Mouse (Mus musculus): ENCODE data around the gene Psg19. TPM values are rescaled to one million over a fixed set of nuclear protein-coding genes. Genes with fewer than 3 reads are reported as not detected.

Psg19 gene
- total RNA-seq (2014; rRNA removed) (not detected in 2 replicates), polyA plus RNA-seq (2015; fragmentation: Nextera tagmentation; extraction: Ambion mirVana) (not detected in 2 replicates)

DNA sequence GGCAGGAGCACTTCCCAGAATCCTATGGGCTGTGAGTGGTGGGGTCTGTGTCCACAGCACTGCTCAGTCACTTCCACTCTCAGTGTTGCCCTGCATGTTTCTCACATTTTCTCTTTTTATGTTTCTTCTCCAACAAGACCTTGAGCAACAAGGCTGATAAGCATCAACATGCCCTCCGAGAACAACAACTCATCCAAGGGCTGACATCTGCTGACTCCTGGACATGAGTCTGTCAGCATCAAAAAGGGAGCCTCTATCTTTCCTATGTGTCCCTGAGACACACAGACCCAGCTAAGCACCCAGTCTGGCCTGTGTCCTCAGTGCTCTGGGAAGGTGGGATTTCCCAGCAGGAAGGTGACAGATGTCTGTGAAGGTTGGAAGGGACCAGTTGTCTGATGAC, at the start of gene Psg19:
Psg19 (minus strand) TSS at position 101 of the 400 bp plus-strand sequence.
- 96% methylated on average over 1 of the region's 1 CpGs for WGBS
- H3K36me3 ChIP-seq (ENCODE audit: insufficient read depth): no peaks in the 10 kb centered on the region
- no peak within 1 kb of the TSS for H3K4me3 ChIP-seq (ENCODE audit: low read depth, low read length)
- TF ChIP-seq CTCF (IDR thresholded peaks at IDR 0.05; ENCODE audit: low read depth): no peak
- DNase-seq (no peak), ATAC-seq (no peak)
- H3K9me3 ChIP-seq (ENCODE audit: low read length): no peaks in the 10 kb centered on the region
- no peak within 1 kb of the TSS for H3K9ac ChIP-seq
- no peaks in the 10 kb centered on the region for H3K4me1 ChIP-seq (ENCODE audit: insufficient read depth)
- H3K4me2 ChIP-seq (ENCODE audit: low read depth): no peak within 1 kb of the TSS
- no peaks in the 10 kb centered on the region for H3K27me3 ChIP-seq (ENCODE audit: insufficient read depth, low read length)
- no peak within 1 kb of the TSS for H3K27ac ChIP-seq (ENCODE audit: low read depth, low read length)

DNA sequence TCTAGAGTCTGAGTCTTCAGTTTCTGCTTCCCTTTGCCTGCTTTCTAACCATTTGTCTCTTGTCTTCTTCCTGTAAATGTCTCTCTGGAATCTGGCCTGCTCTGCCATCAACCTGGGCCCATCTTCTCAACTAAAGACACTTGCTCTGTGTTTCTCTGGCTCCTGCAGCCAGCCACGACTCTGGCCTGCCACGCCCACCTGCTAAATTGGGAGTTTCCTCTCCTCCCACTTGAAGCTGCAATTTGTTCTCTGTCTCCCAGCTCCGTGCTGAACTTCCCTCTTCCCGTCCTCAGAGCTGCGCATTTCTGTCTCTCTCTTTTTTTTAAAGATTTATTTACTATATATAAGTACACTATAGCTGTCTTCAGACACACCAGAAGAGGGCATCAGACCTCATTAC, 46.5 kb upstream of the Psg19 start:
- ATAC-seq: no peak
- no peak for DNase-seq
- no peak overlapping the region for H3K4me3 ChIP-seq (ENCODE audit: low read depth, low read length)
- no peaks in the 10 kb centered on the region for H3K36me3 ChIP-seq (ENCODE audit: insufficient read depth)
- H3K27me3 ChIP-seq (ENCODE audit: insufficient read depth, low read length): no peaks in the 10 kb centered on the region
- TF ChIP-seq CTCF (IDR thresholded peaks at IDR 0.05; ENCODE audit: low read depth): no peak
- H3K27ac ChIP-seq (ENCODE audit: low read depth, low read length): no peak overlapping the region
- H3K4me1 ChIP-seq (ENCODE audit: insufficient read depth): no peaks in the 10 kb centered on the region
- H3K9ac ChIP-seq: no peak overlapping the region
- no peaks in the 10 kb centered on the region for H3K9me3 ChIP-seq (ENCODE audit: low read length)
- no peak overlapping the region for H3K4me2 ChIP-seq (ENCODE audit: low read depth)
- 54% methylated on average over 5 of the region's 5 CpGs for WGBS

DNA sequence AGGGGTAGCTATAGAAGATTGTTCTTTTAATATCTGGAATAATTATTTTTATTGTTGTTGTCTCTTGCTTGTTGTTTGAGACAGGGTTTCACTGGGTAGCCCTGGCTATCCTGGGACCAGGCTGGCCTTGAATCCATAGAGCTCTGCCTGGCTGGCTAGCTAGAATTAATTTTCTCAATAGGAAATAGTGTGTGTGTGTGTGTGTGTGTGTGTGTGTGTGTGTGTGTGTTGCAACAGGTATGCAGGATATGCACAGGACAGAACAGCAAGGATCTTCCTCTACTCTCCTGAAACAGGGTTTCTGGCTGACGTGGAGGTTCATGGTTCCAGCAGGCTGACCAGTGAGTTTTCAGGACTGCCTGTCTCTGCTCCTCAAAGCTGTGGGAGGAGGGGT, 42.9 kb upstream of the Psg19 start:
- H3K27me3 ChIP-seq (ENCODE audit: insufficient read depth, low read length): no peaks in the 10 kb centered on the region
- H3K9me3 ChIP-seq (ENCODE audit: low read length): no peaks in the 10 kb centered on the region
- DNase-seq (no peak), ATAC-seq (no peak)
- no peaks in the 10 kb centered on the region for H3K4me1 ChIP-seq (ENCODE audit: insufficient read depth)
- peak overlapping the region; percentile 55 for H3K4me2 ChIP-seq (ENCODE audit: low read depth)
- 0 out of 2 replicates have a peak overlapping the region, but pooled peaks have one; percentile 22 for H3K9ac ChIP-seq
- TF ChIP-seq CTCF (IDR thresholded peaks at IDR 0.05; ENCODE audit: low read depth): no peak
- H3K27ac ChIP-seq (ENCODE audit: low read depth, low read length): no peak overlapping the region
- H3K4me3 ChIP-seq (ENCODE audit: low read depth, low read length): 0 out of 2 replicates have a peak overlapping the region, but pooled peaks have one; percentile 10
- WGBS: 79% methylated on average over 1 of the region's 1 CpGs
- no peaks in the 10 kb centered on the region for H3K36me3 ChIP-seq (ENCODE audit: insufficient read depth)

DNA sequence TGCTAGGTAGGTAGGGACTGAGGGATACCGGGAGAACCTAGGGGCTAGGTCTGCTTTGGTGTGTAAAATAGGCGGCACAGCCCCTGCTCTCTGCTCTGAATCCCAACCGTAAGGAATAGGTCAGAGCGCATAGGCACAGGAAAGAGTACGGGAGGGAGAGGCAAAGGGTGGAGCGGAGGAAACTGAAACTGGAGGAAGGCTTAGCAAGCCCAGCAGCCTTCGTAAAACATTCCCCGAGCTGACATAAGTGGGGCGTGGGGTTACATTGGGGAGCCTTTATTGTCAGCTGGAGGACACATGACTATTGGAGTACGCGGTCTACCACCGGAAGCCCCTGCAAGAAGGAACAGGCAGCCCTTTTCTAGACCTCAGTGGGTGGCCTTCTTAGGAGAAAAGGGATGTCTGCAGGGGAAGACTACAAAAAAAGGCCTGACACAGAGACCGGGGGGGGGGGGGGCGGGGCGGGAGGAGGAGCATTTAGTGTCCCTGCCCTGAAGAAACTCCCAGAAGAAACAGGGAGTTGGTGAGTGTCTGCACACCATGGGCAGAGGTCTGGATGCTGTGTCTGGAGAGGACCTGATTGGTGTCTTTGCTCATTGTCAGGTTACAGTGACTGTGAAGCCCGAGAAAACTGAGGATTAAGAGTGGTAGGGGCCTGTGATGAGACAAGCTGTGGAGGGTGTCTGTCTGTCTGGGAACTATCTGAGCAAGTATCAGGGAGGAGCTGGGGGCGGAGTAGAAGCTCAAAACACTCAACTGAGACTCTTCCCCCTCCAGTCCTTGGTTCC, 42.3 kb upstream of the Psg19 start:
- Histone ChIP-seq H3K4me1 (ENCODE audit: insufficient read depth) (no peaks in the 10 kb centered on the region), H3K9me3 (ENCODE audit: low read length) (no peaks in the 10 kb centered on the region), H3K9ac (peak overlapping the region; percentile 63), H3K27me3 (ENCODE audit: insufficient read depth, low read length) (no peaks in the 10 kb centered on the region), H3K27ac (ENCODE audit: low read depth, low read length) (peak overlapping the region; percentile 75), H3K36me3 (ENCODE audit: insufficient read depth) (no peaks in the 10 kb centered on the region), H3K4me2 (ENCODE audit: low read depth) (peak overlapping the region; percentile 55), H3K4me3 (ENCODE audit: low read depth, low read length) (peak overlapping the region; percentile 36)
- 4% methylated on average over 14 of the region's 17 CpGs for WGBS
- peak; percentile 53 for DNase-seq
- no peak for TF ChIP-seq CTCF (IDR thresholded peaks at IDR 0.05; ENCODE audit: low read depth)
- peak; percentile 92 for ATAC-seq

DNA sequence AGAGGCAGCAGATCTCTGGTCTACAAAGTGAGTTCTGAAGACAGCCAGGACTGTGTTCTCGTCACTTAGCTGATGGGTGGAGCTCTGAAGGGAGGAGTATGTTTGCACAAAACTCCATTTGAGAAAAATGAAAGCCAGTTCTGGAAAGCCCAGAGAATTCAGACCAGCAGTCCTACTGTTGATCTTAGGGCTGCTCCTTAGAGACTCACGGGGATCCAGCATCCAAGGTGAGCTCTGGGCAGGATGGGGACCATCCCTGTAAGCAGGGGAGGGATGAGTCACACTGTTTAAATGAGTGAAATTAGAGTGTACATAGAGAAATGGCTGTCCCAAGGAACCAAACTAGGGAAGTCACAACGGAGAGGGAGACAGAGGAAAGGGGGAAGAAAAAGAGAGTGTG, 41.5 kb upstream of the Psg19 start, which contains the start of gene Mill2:
Mill2 (plus strand) TSS at position 102 of the 400 bp plus-strand sequence.
- Histone ChIP-seq H3K9me3 (ENCODE audit: low read length) (no peaks in the 10 kb centered on the region), H3K4me1 (ENCODE audit: insufficient read depth) (no peaks in the 10 kb centered on the region), H3K27me3 (ENCODE audit: insufficient read depth, low read length) (no peaks in the 10 kb centered on the region), H3K4me3 (ENCODE audit: low read depth, low read length) (peak within 1 kb of the TSS; percentile 36), H3K27ac (ENCODE audit: low read depth, low read length) (peak within 1 kb of the TSS; percentile 75), H3K9ac (peak within 1 kb of the TSS; percentile 63), H3K36me3 (ENCODE audit: insufficient read depth) (no peaks in the 10 kb centered on the region), H3K4me2 (ENCODE audit: low read depth) (peak within 1 kb of the TSS; percentile 55)
- no peak for TF ChIP-seq CTCF (IDR thresholded peaks at IDR 0.05; ENCODE audit: low read depth)
- peak; percentile 3 for DNase-seq
- ATAC-seq: peak; percentile 51
- WGBS: 12% methylated on average over 3 of the region's 3 CpGs

DNA sequence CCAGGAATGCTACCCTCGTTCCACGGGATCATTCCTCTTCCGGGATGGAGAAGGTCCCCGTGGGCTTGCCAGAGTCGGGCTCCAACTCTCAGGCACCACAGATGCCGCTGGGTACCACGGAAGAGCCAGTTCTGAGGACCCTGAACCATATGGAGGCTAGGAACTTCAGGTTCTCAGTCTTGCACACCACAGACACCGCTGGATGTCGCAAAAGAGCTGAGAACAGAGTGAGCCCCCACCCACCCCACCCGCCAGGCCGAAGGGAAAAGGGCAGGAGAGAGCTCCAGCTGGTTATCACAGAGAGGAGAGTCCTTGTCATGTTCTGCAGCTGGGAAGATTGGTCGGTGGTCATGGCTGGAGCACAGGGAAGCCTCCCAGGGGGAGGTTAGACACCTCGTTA, 34.0 kb upstream of the Psg19 start:
- ATAC-seq (no peak), DNase-seq (no peak)
- Histone ChIP-seq H3K4me3 (ENCODE audit: low read depth, low read length) (no peak overlapping the region), H3K36me3 (ENCODE audit: insufficient read depth) (no peaks in the 10 kb centered on the region), H3K4me2 (ENCODE audit: low read depth) (no peak overlapping the region), H3K27ac (ENCODE audit: low read depth, low read length) (no peak overlapping the region), H3K9me3 (ENCODE audit: low read length) (no peaks in the 10 kb centered on the region), H3K9ac (no peak overlapping the region), H3K27me3 (ENCODE audit: insufficient read depth, low read length) (no peaks in the 10 kb centered on the region), H3K4me1 (ENCODE audit: insufficient read depth) (no peaks in the 10 kb centered on the region)
- 53% methylated on average over 13 of the region's 13 CpGs for WGBS
- no peak for TF ChIP-seq CTCF (IDR thresholded peaks at IDR 0.05; ENCODE audit: low read depth)

DNA sequence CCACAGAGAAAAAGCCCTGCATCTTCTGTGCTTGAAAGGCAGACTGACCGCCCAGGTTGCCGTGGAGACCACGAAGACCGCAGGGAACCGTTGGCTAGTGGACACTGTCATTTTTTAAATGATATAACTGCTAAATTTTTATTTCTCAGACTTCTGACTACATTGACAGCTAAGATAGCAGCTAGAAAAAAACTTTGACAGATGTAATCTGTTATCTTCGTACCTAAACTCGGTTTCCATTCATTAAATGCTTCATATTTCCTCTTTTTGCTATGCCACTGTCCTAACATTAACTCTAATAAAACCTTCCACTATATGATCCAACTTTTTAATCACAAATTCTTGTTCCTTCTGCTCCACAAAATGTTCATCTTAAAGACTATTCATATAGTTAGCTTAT, 31.2 kb upstream of the Psg19 start:
- Histone ChIP-seq H3K27ac (ENCODE audit: low read depth, low read length) (no peak overlapping the region), H3K4me3 (ENCODE audit: low read depth, low read length) (no peak overlapping the region), H3K9ac (no peak overlapping the region), H3K36me3 (ENCODE audit: insufficient read depth) (no peaks in the 10 kb centered on the region), H3K9me3 (ENCODE audit: low read length) (no peaks in the 10 kb centered on the region), H3K4me1 (ENCODE audit: insufficient read depth) (no peaks in the 10 kb centered on the region), H3K4me2 (ENCODE audit: low read depth) (no peak overlapping the region), H3K27me3 (ENCODE audit: insufficient read depth, low read length) (no peaks in the 10 kb centered on the region)
- ATAC-seq: no peak
- no peak for DNase-seq
- TF ChIP-seq CTCF (IDR thresholded peaks at IDR 0.05; ENCODE audit: low read depth): no peak
- 82% methylated on average over 7 of the region's 7 CpGs for WGBS

All from forebrain, postnatal 0 days (tissue).